Mouse (Mus musculus): Measurements from ENCODE around the gene Disc1.

Gene Disc1

DNA sequence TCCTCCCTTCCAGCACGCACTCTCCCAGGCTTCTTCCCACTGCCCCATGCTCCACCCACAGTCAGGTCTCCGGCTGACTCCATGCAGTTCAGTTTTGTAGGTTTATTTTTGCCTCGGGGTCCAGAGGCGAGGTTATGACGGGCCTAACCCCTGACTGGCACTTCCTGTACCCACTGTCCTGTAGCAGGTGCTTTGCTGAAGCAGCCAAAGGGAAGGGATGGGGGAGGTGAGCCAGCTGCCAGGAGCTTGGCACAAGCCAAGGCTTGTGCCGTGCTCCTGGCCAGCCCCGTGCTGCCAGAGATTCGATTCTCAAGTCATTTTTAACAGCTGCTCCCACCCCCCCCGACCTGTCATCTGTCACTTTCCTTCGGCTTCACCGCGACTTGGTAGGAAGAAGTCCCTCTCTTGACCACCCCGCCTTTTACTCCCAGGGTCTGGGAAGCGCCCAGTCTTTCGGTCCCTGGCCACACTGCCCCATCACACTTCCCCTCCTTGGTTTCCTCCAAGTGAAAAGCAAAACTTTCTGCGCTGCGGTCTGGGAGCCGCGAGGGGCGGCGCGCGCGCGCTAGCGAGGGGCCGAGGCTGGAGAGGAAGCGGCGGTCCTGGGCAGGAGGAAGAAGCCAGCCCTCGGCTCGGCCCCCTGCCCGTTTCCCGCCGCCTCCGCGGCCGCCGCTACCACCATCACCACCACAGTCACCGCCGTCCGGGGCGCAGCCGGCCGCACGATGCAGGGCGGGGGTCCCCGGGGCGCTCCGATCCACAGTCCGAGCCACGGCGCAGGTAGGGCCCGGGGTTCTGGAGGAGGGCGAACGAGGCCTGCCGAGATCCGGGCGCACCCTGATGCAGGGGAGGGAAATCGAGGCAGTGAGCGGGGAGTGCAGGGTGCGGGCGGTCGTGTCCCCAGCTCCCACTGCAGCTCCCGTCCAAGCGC, at the start of gene Disc1:
TSS of gene Disc1 (plus strand) at position 691 of the 931 bp plus-strand sequence.
- DNase-seq (ENCODE audit: low spot score): peak; percentile 16

DNA sequence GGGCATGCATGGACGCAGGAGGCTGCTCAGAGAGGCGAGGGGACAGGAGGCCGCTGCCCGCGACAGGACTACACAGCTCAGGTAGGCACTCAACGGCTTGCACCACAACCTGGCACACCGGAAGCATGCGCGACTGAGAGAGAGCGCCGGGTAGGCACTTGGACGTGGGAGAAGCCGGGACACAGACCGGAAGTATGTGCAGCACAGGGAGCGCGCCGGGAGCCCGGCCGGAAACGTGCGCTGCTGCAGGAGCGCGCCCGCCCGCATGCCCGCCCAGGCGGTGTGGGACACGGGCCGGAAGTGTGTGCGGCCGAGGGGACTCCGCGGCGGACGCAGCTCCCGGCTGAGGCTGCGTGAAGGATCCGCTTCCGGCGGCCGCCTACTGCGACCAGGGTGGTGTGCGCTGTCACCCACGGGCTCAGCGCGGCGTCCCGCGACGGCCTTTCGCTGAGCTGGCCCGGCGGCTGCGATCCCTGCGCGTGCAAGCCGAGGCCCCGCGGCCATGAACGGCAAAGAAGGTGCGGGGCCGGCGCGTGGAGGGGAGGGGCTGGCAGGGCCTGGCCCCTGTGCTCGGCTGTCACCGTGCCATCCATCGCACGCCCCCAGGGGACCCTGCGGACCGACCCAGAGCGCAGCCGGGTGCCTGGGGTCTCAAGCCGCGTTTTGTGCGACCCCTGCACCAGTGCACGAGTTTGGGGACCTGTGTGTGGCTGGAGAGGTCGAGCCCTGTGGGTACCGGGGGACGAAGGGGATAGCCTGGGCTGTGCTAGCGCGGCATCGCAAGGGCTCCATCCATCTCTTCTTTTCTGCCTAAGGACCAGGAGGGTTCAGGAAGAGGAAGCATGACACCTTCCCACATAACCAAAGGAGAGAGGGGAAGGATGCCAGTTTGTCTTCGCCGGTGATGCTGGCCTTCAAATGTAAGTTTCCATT, 41.0 kb upstream of the Disc1 start, which contains the start of gene Tsnax:
TSS of gene Tsnax (plus strand) at position 303 of the 933 bp plus-strand sequence.
- peak; percentile 90 for DNase-seq (ENCODE audit: low spot score)

GRCm38 (mm10) chr8:125024085-125024484, 29.9 kb upstream of the Disc1 start:
- DNase-seq (ENCODE audit: low spot score): no peak

- no peak for DNase-seq (ENCODE audit: low spot score)
Measured at GRCm38 (mm10) chr8:125027211-125027610, 26.8 kb upstream of the Disc1 start.

- DNase-seq (ENCODE audit: low spot score): no peak
Measured at GRCm38 (mm10) chr8:125028841-125029240, 25.2 kb upstream of the Disc1 start.

DNA sequence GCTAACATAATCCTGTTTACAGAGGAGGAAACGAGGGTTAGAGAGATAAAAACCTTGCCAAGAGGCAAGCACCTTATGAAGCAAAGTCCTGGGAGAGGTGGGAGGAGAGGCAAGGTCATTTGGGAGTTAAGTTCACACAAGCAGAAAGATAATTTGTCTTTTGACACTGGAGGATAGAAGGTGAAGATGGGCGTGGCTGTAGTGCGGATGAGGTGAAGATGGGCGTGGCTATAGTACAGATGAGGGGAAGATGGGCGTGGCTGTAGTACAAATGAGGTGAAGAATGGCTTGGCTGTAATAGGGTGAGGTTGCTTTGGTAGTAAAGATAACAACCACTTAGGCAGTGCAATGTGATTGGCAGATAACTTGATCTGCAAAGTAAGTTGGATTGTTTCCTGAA, 22.7 kb upstream of the Disc1 start:
- no peak for DNase-seq (ENCODE audit: low spot score)

DNA sequence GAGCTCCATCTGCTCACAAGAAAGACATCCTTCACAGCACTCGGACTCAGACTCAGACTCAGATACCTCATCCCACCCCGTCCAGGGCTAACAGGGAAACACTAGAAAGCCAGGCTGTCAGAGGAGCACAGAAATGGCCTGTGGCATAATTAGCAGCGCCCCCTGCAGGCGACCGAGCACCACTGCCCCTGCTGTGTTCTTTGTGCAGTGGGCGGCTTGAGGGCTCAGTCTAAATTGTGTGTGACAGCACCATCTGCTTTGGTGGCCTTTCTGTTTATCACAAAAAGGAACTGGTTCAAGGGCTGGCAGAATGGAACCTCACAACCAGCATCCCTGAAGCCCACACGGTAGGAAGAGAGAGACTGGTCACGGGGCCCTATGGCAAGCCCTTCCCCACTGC, 19.3 kb upstream of the Disc1 start:
- peak; percentile 29 for DNase-seq (ENCODE audit: low spot score)

DNA sequence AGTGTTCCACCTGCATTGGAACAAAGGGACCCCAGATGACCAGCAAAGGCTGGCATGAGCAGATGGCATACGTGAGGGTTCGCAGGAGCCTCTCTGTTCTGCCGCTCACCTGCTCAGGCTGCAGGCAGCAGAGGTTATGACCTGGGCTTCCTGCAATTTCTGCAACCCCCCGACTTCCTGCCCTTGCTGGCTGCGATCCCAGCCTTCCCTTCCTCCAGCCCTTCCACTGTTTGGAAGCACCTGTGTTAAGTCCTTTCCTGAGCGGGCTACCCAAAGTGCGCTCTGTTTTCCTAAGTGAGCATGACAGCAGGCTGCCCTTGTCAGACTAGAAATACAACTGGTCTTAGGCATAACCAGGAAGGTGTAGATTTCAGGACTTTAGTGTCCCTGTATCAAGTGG, 16.9 kb upstream of the Disc1 start:
- no peak for DNase-seq (ENCODE audit: low spot score)

DNA sequence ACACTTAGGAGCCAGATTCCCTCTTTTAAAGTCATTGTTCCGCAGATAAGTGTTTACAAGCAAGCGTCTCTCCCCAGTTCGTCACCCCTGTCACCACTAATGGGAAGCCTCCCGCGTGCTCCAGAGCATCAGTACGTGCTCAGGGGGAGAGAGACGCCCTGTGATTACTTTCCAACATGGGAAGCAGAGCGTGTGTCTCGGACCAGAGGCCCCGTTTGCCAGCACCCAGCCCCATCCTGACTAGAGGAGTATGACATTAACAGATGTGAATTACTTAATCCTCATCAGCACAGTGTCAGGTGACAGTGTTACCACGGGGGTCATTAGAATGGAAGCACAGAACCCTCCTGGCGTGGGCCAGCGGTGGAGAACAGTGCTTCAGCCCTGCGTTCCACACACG, 15.3 kb upstream of the Disc1 start:
- DNase-seq (ENCODE audit: low spot score): no peak

- DNase-seq (ENCODE audit: low spot score): no peak
Measured at GRCm38 (mm10) chr8:125040587-125041375, 13.2 kb upstream of the Disc1 start.

DNA sequence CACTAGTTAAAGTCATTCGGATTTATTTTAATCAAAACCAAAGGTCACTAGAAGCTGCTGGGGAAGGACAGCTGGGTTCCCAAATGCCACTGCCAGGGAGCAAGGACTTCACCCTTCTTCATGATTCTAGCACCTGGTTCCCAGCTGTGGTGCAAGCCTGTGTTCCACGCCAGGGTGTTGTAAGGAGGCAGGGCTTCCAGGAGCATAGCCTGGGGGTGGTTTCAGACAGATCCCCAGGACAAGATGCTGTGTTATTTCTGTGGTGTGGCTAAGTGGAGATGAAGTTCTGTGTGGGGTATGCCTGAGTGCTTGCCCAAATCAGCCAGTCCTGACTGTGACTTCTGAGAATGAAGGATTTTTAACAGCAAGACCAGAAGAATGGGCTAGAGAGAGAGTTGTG, 12.5 kb upstream of the Disc1 start:
- DNase-seq (ENCODE audit: low spot score): no peak

DNA sequence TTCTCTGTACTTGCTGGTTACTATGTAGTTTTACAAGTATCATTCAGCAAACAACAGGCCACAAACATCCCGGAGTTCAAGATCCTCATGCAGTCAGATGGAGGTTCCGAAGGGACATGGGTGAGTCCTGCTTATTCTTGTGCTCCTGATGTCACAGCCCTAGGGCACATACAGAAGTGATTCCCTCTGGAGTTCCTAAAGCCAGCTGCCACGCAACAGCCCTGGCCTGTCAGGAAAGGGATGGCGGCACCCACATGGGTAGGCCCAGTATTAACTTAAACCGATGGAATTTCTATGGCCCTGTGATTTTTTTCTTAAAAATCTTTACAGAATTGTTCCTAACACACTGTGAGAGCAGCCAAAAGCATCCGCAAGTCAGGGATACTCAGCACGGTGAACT, 10.6 kb upstream of the Disc1 start:
- DNase-seq (ENCODE audit: low spot score): no peak

DNA sequence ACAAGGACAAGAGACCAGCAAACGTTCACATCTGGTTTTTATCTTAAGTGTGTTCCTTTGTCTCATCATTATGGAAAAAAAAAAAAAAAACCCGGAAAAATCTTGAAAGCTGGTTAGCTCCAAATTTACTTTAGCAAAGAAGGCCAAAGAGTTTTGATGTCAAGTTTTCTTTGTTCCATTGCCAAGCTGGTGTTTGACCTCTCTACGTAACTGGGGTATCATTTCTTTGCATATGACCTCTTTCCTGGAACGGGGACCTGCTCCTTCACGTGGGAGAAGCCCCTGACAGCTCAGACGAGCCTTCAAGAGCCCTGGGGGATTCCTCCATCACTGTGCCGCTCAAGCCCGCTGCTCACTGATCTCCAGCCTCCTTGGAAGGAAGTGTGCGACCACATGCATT, 10.1 kb upstream of the Disc1 start:
- no peak for DNase-seq (ENCODE audit: low spot score)

DNA sequence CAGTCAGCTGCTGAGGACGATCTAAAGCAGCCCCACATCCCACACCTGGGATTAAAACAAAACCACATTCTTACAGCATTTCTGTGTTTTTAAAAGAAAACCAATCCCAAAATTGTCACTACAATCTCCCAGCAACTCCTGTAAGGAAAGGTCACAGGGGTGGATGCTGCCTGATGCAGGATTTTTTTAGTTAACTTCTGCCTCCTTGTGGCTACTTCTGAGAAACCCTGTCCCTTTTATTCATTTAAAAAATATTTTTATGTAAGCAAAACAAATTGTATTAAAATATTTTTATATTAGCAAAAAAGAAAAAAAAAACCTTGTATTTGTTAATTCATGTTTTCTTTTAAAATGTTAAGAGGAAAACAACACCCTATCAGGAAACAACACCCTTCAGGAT, 8.2 kb upstream of the Disc1 start:
- no peak for DNase-seq (ENCODE audit: low spot score)

DNA sequence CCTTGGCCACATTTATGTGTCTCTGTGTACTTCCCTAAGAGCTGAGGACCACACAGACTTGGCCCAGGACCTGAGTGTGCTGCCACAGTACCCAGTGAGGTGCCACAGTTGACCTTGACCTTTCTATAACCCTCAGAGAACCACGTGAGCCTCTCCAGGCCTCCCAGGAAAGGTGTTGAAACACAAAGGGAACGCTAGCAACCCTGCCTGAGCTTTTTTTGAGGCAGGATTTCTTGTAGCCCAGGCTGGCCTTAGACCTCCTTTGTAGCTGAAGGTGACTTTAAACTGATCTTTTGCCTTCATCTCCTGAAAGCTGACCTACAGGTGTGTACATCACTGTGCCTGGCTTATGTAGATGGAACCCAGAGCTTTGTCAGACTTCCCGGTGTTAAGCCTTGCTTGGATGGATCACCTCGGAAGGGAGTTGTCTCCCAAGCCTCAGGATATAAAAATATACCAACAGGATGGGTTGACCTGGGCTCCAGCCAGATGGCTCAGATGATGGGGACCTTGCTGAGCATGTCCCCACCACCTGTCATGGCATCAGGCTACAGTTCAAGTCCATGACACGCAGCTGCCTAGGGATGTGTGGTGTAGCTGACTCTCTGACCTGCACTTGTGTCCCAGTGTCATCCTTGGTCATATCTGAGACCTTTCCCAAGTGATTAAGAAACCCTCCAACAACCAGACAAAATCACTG, 4.8 kb upstream of the Disc1 start:
- no peak for DNase-seq (ENCODE audit: low spot score)

GRCm38 (mm10) chr8:125049826-125050225, 4.2 kb upstream of the Disc1 start:
- no peak for DNase-seq (ENCODE audit: low spot score)

DNA sequence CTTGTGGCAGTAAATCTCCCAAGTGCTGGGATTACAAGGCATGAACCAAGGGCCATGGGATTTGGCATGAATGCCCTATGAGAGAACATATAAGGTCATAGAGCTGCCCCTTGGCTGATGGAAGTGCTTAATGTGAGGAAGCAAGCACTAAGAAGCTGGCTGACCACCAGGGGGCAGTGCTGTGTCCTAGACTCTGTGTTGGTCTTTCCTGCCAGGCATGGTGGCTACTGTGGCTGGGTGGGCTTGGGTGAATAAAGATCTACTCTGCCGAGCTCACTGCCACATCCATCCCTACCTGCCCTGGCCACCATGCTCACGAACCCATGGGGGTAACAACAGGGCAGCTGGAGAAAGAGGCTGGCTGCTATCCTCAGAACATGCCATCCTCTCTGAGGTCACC, 2.0 kb upstream of the Disc1 start:
- peak; percentile 22 for DNase-seq (ENCODE audit: low spot score)

DNA sequence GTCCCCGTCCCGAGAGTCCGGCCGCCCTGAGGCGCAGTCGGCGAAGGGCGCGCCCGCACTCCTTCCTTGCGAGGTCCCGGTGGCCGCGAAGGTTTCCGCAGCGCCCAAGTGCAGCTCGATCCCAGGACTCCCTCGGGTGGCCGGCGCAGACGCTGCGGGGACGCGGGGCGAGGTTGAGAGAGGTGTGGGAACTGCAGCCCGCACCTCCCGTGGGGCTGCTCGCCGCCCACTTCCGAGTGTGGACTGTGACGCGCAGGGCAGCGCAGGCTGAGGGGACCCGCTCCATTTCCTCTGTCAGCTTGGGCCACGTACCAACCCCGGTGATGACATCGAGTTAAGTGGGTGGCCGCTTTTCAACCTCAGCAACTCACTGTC, 428 bp downstream of the Disc1 start:
- DNase-seq (ENCODE audit: low spot score): no peak

DNA sequence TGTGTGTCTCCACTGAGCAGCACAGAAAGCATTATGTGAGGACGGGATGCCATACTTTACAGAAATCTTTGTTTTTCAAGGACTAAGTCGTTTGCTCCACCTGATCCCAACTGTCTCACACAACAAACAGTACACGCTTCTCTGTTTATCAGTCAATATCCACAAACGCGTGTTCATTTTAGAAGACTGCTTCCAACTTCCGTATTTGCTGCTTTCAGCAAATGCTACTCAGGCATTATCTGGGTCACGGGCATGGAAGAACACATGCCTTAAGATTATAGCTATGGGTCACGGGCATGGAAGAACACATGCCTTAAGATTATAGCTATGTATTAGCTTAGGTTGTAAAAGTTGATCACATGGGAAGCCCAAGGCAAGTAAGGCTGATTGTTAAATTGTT, 6.9 kb downstream of the Disc1 start:
- DNase-seq (ENCODE audit: low spot score): no peak

GRCm38 (mm10) chr8:125065596-125065995, 11.6 kb downstream of the Disc1 start:
- no peak for DNase-seq (ENCODE audit: low spot score)

DNA sequence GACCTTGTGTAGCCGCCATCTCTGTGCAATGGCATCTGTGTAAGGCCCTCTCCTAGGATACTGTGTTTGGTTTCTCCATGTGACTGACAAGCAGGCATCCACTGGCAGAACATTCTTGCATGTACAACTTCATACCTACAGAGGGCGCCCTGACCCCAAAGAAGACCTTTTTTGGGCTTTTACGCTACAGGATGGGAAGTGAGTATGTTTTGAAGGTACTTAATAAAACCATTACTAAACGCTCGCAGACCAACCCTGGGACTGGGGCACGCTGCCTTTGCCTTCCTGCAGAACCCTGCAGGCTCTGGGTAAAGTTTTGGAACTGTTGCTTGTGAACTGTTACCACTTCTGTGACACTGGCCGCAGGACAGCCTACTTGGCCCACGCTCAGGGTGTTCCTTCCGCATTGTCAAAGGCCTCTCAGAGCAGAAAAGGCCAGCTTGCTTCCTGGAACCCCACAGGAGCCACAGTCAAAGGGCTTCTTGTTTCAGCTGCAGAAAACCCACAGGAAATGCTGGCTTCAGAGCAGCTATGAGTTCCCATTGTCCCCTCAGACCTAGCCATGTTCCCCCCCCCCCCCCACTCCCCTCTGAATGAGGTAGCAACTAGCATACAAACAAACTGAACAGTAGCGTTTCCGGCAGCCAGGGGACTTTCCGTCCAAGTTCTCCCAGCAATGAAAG, 13.1 kb downstream of the Disc1 start:
- DNase-seq (ENCODE audit: low spot score): peak; percentile 40

Measured in yolk sac, embryonic 10.5 days (tissue).